Mouse (Mus musculus) small intestine, adult 2 months (tissue): ENCODE measurements around the gene Olfr463.

Source experiments
- CTCF ChIP-seq: fragments of 200-500 bp; IDR thresholded peaks from 2 replicates; pipeline ENCODE4 v1.5.1; 2012; ENCODE audit warnings: low read depth, mild to moderate bottlenecking, control low read depth, inconsistent platforms, low read length, moderate library complexity, mixed read lengths; ENCODE audit not compliant: insufficient replicate concordance, insufficient read length; ENCODE audit errors: extremely low read depth
- POLR2A ChIP-seq: fragments of 200-500 bp; IDR thresholded peaks from 2 replicates; pipeline ENCODE4 v1.6.1; 2012; ENCODE audit warnings: low read depth, mild to moderate bottlenecking, control low read depth, inconsistent platforms, low read length, moderate library complexity

GRCm38 (mm10) chr11:87881714-87882113 lies 15.5 kb downstream of the Olfr463 start:
- TF ChIP-seq POLR2A (no peak), CTCF (no peak)
